Mouse (Mus musculus) heart, postnatal 0 days (tissue): ENCODE measurements around the gene Pde4c.

Experiments used
- CTCF ChIP-seq: IDR thresholded peaks from 2 replicates; pipeline ENCODE4 v1.5.1; 2016; ENCODE audit warnings: antibody characterized with exemption, control low read depth, low read depth
- EP300 ChIP-seq: IDR thresholded peaks from 2 replicates; pipeline ENCODE4 v1.6.1; 2016; ENCODE audit warnings: antibody characterized with exemption, low read depth

GRCm38 (mm10) chr8:70708281-70708680 lies 15.2 kb upstream of the Pde4c start:
- TF ChIP-seq CTCF = no peak
- TF ChIP-seq EP300 = no peak
